Mouse (Mus musculus) hindbrain, embryonic 10.5 days (tissue): ENCODE results near the gene Ppp4r3a. TPM values are rescaled to one million over a fixed set of nuclear protein-coding genes. Genes with fewer than 3 reads are reported as not detected.

Experiments
- DNase-seq: peaks from one replicate; pipeline ENCODE4 v3.0.0-alpha.2; 2017; ENCODE audit warnings: low spot score
- H3K27ac ChIP-seq: fragments of 300-500 bp; sonication (generic); 2 replicates; pipeline ENCODE4 v1.5.1; 2016; ENCODE audit warnings: mild to moderate bottlenecking, moderate library complexity
- H3K27me3 ChIP-seq: fragments of 300-500 bp; sonication (generic); 2 replicates; pipeline ENCODE4 v1.6.1; 2016; ENCODE audit warnings: mild to moderate bottlenecking; ENCODE audit not compliant: poor library complexity, insufficient read depth, severe bottlenecking
- H3K36me3 ChIP-seq: fragments of 300-500 bp; sonication (generic); 2 replicates; pipeline ENCODE4 v1.6.1; 2016; ENCODE audit warnings: mild to moderate bottlenecking, moderate library complexity
- H3K4me1 ChIP-seq: fragments of 300-500 bp; sonication (generic); replicated peaks from 2 replicates; pipeline ENCODE4 v1.6.1; 2016; ENCODE audit warnings: mild to moderate bottlenecking
- H3K4me3 ChIP-seq: fragments of 300-500 bp; sonication (generic); 2 replicates; pipeline ENCODE4 v1.5.1; 2016; ENCODE audit warnings: mild to moderate bottlenecking, moderate library complexity
- H3K9me3 ChIP-seq: fragments of 300-500 bp; sonication (generic); 2 replicates; pipeline ENCODE4 v1.6.1; 2016; ENCODE audit warnings: mild to moderate bottlenecking, moderate library complexity
- WGBS: fragments of 180-500 bp; shearing (Covaris S2); methylation state at CpG from one replicate; pipeline ENCODE4 v1.1.7; 2016; 5-methylcytosine and 5-hydroxymethylcytosine counted together
- polyA plus RNA-seq: library from polyadenylated mRNA; unstranded; fragments of >200 nt; fragmentation: Nextera tagmentation; extraction: Ambion mirVana; gene quantifications from 2 replicates; pipeline ENCODE4 v1.2.1, GENCODE M21; 2016

Ppp4r3a gene
- polyA plus RNA-seq, 1 experiment from 2014 or later: 50.3 TPM

GRCm38 (mm10) chr12:101005665-101006420 lies 77.7 kb downstream of the Ppp4r3a start:
- no peak for DNase-seq
- no peaks in the 10 kb centered on the region for H3K27me3 ChIP-seq
- 87% methylated on average over 12 of the region's 12 CpGs for WGBS
- peaks cover 20% of the 10 kb centered on the region; the same call in 1 of the 2 replicates for H3K36me3 ChIP-seq
- H3K4me3 ChIP-seq: no peak overlapping the region
- H3K9me3 ChIP-seq: no peaks in the 10 kb centered on the region
- H3K27ac ChIP-seq: peak overlapping the region; percentile 72
- H3K4me1 ChIP-seq: peaks cover 94% of the 10 kb centered on the region

- WGBS: 76% methylated on average over 5 of the region's 5 CpGs
- no peaks in the 10 kb centered on the region for H3K27me3 ChIP-seq
- peak overlapping the region; percentile 72 for H3K27ac ChIP-seq
Measured at GRCm38 (mm10) chr12:101004982-101005381, 78.5 kb downstream of the Ppp4r3a start.

GRCm38 (mm10) chr12:101002801-101003513 lies 80.5 kb downstream of the Ppp4r3a start:
- peaks cover 23% of the 10 kb centered on the region; the same call in 1 of the 2 replicates for H3K36me3 ChIP-seq
- WGBS: 32% methylated on average over 4 of the region's 4 CpGs
- no peak overlapping the region for H3K4me3 ChIP-seq
- peaks cover 96% of the 10 kb centered on the region for H3K4me1 ChIP-seq
- no peaks in the 10 kb centered on the region for H3K27me3 ChIP-seq
- H3K27ac ChIP-seq: 0 out of 2 replicates have a peak overlapping the region, but pooled peaks have one; percentile 41
- DNase-seq: no peak
- H3K9me3 ChIP-seq: no peaks in the 10 kb centered on the region

More at GRCm38 (mm10) chr12:101004982-101005381, 78.5 kb downstream of the Ppp4r3a start:
- Histone ChIP-seq H3K36me3 (peaks cover 23% of the 10 kb centered on the region; the same call in 1 of the 2 replicates), H3K4me1 (peaks cover 93% of the 10 kb centered on the region), H3K9me3 (no peaks in the 10 kb centered on the region), H3K4me3 (no peak overlapping the region)
- DNase-seq: no peak

- Histone ChIP-seq H3K27ac (no peak overlapping the region), H3K9me3 (no peaks in the 10 kb centered on the region), H3K27me3 (no peaks in the 10 kb centered on the region), H3K4me3 (no peak overlapping the region), H3K36me3 (peaks cover 10% of the 10 kb centered on the region; the same call in 1 of the 2 replicates), H3K4me1 (peaks cover 97% of the 10 kb centered on the region)
- 37% methylated on average over 7 of the region's 7 CpGs for WGBS
- DNase-seq: no peak
Measured at GRCm38 (mm10) chr12:100999061-100999954, 84.2 kb downstream of the Ppp4r3a start.

- peaks cover 98% of the 10 kb centered on the region for H3K4me1 ChIP-seq
Measured at GRCm38 (mm10) chr12:100998564-100998962, 84.9 kb downstream of the Ppp4r3a start.

GRCm38 (mm10) chr12:100997830-100998563 lies 85.5 kb downstream of the Ppp4r3a start:
- peak overlapping the region; percentile 9; the same call in 1 of the 2 replicates for H3K27ac ChIP-seq
- DNase-seq: no peak

More at GRCm38 (mm10) chr12:100998564-100998962, 84.9 kb downstream of the Ppp4r3a start:
- 65% methylated on average over 8 of the region's 8 CpGs for WGBS
- no peaks in the 10 kb centered on the region for H3K9me3 ChIP-seq
- no peak for DNase-seq
- H3K36me3 ChIP-seq: peaks cover 10% of the 10 kb centered on the region; the same call in 1 of the 2 replicates
- peaks cover 5% of the 10 kb centered on the region; the same call in 1 of the 2 replicates for H3K27me3 ChIP-seq
- H3K27ac ChIP-seq: 0 out of 2 replicates have a peak overlapping the region, but pooled peaks have one; percentile 9
- no peak overlapping the region for H3K4me3 ChIP-seq

GRCm38 (mm10) chr12:100996378-100996898 lies 87.1 kb downstream of the Ppp4r3a start:
- Histone ChIP-seq H3K4me3 (no peak overlapping the region), H3K4me1 (peaks cover 93% of the 10 kb centered on the region), H3K27me3 (peaks cover 12% of the 10 kb centered on the region; the same call in 1 of the 2 replicates), H3K9me3 (no peaks in the 10 kb centered on the region), H3K27ac (peak overlapping the region; percentile 45), H3K36me3 (peaks cover 13% of the 10 kb centered on the region; the same call in 1 of the 2 replicates)
- DNase-seq: no peak
- WGBS: 14% methylated on average over 5 of the region's 5 CpGs

More at GRCm38 (mm10) chr12:100997830-100998563, 85.5 kb downstream of the Ppp4r3a start:
- H3K4me3 ChIP-seq: no peak overlapping the region
- peaks cover 6% of the 10 kb centered on the region; the same call in 1 of the 2 replicates for H3K27me3 ChIP-seq
- peaks cover 10% of the 10 kb centered on the region; the same call in 1 of the 2 replicates for H3K36me3 ChIP-seq
- peaks cover 97% of the 10 kb centered on the region for H3K4me1 ChIP-seq
- no peaks in the 10 kb centered on the region for H3K9me3 ChIP-seq
- WGBS: 35% methylated on average over 10 of the region's 10 CpGs

- DNase-seq: no peak
- no peak overlapping the region for H3K4me3 ChIP-seq
- no peaks in the 10 kb centered on the region for H3K9me3 ChIP-seq
- H3K4me1 ChIP-seq: peaks cover 93% of the 10 kb centered on the region
- WGBS: 26% methylated on average over 16 of the region's 16 CpGs
- H3K36me3 ChIP-seq: peaks cover 10% of the 10 kb centered on the region; the same call in 1 of the 2 replicates
- peaks cover 12% of the 10 kb centered on the region; the same call in 1 of the 2 replicates for H3K27me3 ChIP-seq
- peak overlapping the region; percentile 45 for H3K27ac ChIP-seq
Measured at GRCm38 (mm10) chr12:100995607-100996377, 87.7 kb downstream of the Ppp4r3a start.

GRCm38 (mm10) chr12:100994140-100995015 lies 89.1 kb downstream of the Ppp4r3a start:
- 73% methylated on average over 3 of the region's 3 CpGs for WGBS

GRCm38 (mm10) chr12:100993146-100993545 lies 90.4 kb downstream of the Ppp4r3a start:
- Histone ChIP-seq H3K27me3 (peaks cover 12% of the 10 kb centered on the region; the same call in 1 of the 2 replicates), H3K4me3 (no peak overlapping the region), H3K36me3 (0 out of 2 replicates have a peak, but pooled peaks cover 2% of the 10 kb centered on the region), H3K9me3 (no peaks in the 10 kb centered on the region), H3K4me1 (peaks cover 95% of the 10 kb centered on the region), H3K27ac (no peak overlapping the region)
- DNase-seq: no peak
- 80% methylated on average over 3 of the region's 3 CpGs for WGBS

More at GRCm38 (mm10) chr12:100994140-100995015, 89.1 kb downstream of the Ppp4r3a start:
- no peak overlapping the region for H3K4me3 ChIP-seq
- DNase-seq: no peak
- H3K4me1 ChIP-seq: peaks cover 95% of the 10 kb centered on the region
- H3K27me3 ChIP-seq: peaks cover 12% of the 10 kb centered on the region; the same call in 1 of the 2 replicates
- no peak overlapping the region for H3K27ac ChIP-seq
- H3K9me3 ChIP-seq: no peaks in the 10 kb centered on the region
- 0 out of 2 replicates have a peak, but pooled peaks cover 2% of the 10 kb centered on the region for H3K36me3 ChIP-seq
